Mouse (Mus musculus) C2C12 (cell line): ENCODE data around the gene Palm3. TPM values are rescaled to one million over a fixed set of nuclear protein-coding genes. Genes with fewer than 3 reads are reported as not detected.

ENCODE experiments used
- H3K27me3 ChIP-seq: one replicate; pipeline ENCODE4 v1.6.1; 2011; ENCODE audit not compliant: control insufficient read depth, insufficient read depth, insufficient read length
- H3K36me3 ChIP-seq: one replicate; pipeline ENCODE4 v1.6.1; 2011; ENCODE audit not compliant: control insufficient read depth, insufficient read depth
- H3K4me3 ChIP-seq: one replicate; pipeline ENCODE4 v1.5.1; 2011; ENCODE audit warnings: mild to moderate bottlenecking, control low read depth; ENCODE audit not compliant: poor library complexity, insufficient read depth, severe bottlenecking
- H3K79me2 ChIP-seq: one replicate; pipeline ENCODE4 v1.6.1; 2011; ENCODE audit not compliant: control insufficient read depth, insufficient read depth
- H3K79me3 ChIP-seq: one replicate; pipeline ENCODE4 v1.6.1; 2011; ENCODE audit warnings: low read depth, control low read depth
- H3ac ChIP-seq: one replicate; pipeline ENCODE3; 2011; ENCODE audit warnings: low read depth; ENCODE audit not compliant: control insufficient read depth, insufficient read length
- CEBPB ChIP-seq: IDR thresholded peaks from one replicate; pipeline ENCODE4 v1.6.1; 2011; ENCODE audit warnings: low read depth, mild to moderate bottlenecking, control low read depth, moderate library complexity
- CTCF ChIP-seq: IDR thresholded peaks from one replicate; pipeline ENCODE4 v1.5.1; 2011; ENCODE audit not compliant: control insufficient read depth, insufficient read depth, insufficient read length
- FOSL1 ChIP-seq: IDR thresholded peaks from one replicate; pipeline ENCODE4 v1.8.0; 2011; ENCODE audit warnings: mild to moderate bottlenecking, low read length; ENCODE audit not compliant: poor library complexity, insufficient read depth, severe bottlenecking
- MAX ChIP-seq: IDR thresholded peaks from one replicate; pipeline ENCODE4 v1.6.1; 2011; ENCODE audit warnings: mild to moderate bottlenecking, control low read depth
- MYOD1 ChIP-seq: IDR thresholded peaks from one replicate; pipeline ENCODE4 v1.6.1; 2011; ENCODE audit warnings: low read depth; ENCODE audit not compliant: control insufficient read depth, insufficient read length
- MYOG ChIP-seq: IDR thresholded peaks from one replicate; pipeline ENCODE4 v1.6.1; 2011; ENCODE audit not compliant: control insufficient read depth, insufficient read length; ENCODE audit errors: extremely low read depth
- USF1 ChIP-seq: IDR thresholded peaks from one replicate; pipeline ENCODE4 v1.6.1; 2011; ENCODE audit warnings: low read depth, mild to moderate bottlenecking, control low read depth, moderate library complexity
- polyA plus RNA-seq: library from polyadenylated mRNA; unstranded; fragments of >200 nt; fragmentation: generic; extraction: Trizol; gene quantifications from one replicate; pipeline ENCODE4 v1.2.1, GENCODE M21; 2012; ENCODE audit warnings: missing spikeins

Palm3 gene
- polyA plus RNA-seq, 1 experiment, result 3.5 TPM

GRCm38 (mm10) chr8:84057827-84058226, 36.6 kb downstream of the Palm3 start:
- TF ChIP-seq CTCF, result no peak
- TF ChIP-seq CEBPB, result no peak
- TF ChIP-seq MYOG, result no peak
- no peak for TF ChIP-seq MYOD1
- TF ChIP-seq MAX, result no peak
- no peak for TF ChIP-seq FOSL1
- no peak for TF ChIP-seq USF1
- Histone ChIP-seq H3K4me3 (no peak overlapping the region), H3ac (no peak overlapping the region), H3K27me3 (no peaks in the 10 kb centered on the region), H3K79me2 (no peaks in the 10 kb centered on the region), H3K36me3 (no peaks in the 10 kb centered on the region), H3K79me3 (no peaks in the 10 kb centered on the region)

GRCm38 (mm10) chr8:84059226-84059625, 38.0 kb downstream of the Palm3 start:
- TF ChIP-seq USF1, result no peak
- TF ChIP-seq CEBPB, result no peak
- Histone ChIP-seq H3K4me3 (no peak overlapping the region), H3K79me3 (no peaks in the 10 kb centered on the region), H3ac (no peak overlapping the region), H3K79me2 (no peaks in the 10 kb centered on the region), H3K36me3 (no peaks in the 10 kb centered on the region), H3K27me3 (no peaks in the 10 kb centered on the region)

- H3K4me3 ChIP-seq, result no peak overlapping the region
- no peaks in the 10 kb centered on the region for H3K79me3 ChIP-seq
- TF ChIP-seq CTCF (no peak), CEBPB (no peak), USF1 (no peak), MYOG (no peak), MYOD1 (no peak), MAX (no peak), FOSL1 (no peak)
- no peaks in the 10 kb centered on the region for H3K36me3 ChIP-seq
- no peak overlapping the region for H3ac ChIP-seq
- H3K27me3 ChIP-seq, result no peaks in the 10 kb centered on the region
- H3K79me2 ChIP-seq, result no peaks in the 10 kb centered on the region
Measured at GRCm38 (mm10) chr8:84060245-84060644, 39.0 kb downstream of the Palm3 start.

- Histone ChIP-seq H3K79me3 (peaks cover 13% of the 10 kb centered on the region), H3K4me3 (no peak overlapping the region), H3ac (no peak overlapping the region), H3K79me2 (peaks cover 18% of the 10 kb centered on the region), H3K36me3 (no peaks in the 10 kb centered on the region), H3K27me3 (no peaks in the 10 kb centered on the region)
- no peak for TF ChIP-seq FOSL1
- no peak for TF ChIP-seq USF1
- TF ChIP-seq CEBPB, result no peak
Measured at GRCm38 (mm10) chr8:84063861-84064610, 42.8 kb downstream of the Palm3 start.

GRCm38 (mm10) chr8:84065037-84065436, 43.8 kb downstream of the Palm3 start, which contains the start of gene Gm10643:
Gm10643 (minus strand) TSS chr8:84065137.
- no peaks in the 10 kb centered on the region for H3K27me3 ChIP-seq
- H3K36me3 ChIP-seq, result no peaks in the 10 kb centered on the region
- H3K4me3 ChIP-seq, result peak within 1 kb of the TSS; percentile 55
- peaks cover 28% of the 10 kb centered on the region for H3K79me2 ChIP-seq
- peak within 1 kb of the TSS; percentile 62 for H3ac ChIP-seq
- H3K79me3 ChIP-seq, result peaks cover 22% of the 10 kb centered on the region
- TF ChIP-seq CTCF (no peak), CEBPB (no peak), MYOD1 (no peak), FOSL1 (no peak), USF1 (no peak), MYOG (no peak), MAX (no peak)

GRCm38 (mm10) chr8:84065457-84066072, 44.3 kb downstream of the Palm3 start:
- no peaks in the 10 kb centered on the region for H3K27me3 ChIP-seq
- no peaks in the 10 kb centered on the region for H3K36me3 ChIP-seq
- TF ChIP-seq CTCF (no peak), MYOG (no peak), USF1 (no peak), CEBPB (no peak), MYOD1 (no peak), FOSL1 (no peak), MAX (no peak)
- peak overlapping the region; percentile 55 for H3K4me3 ChIP-seq
- peak overlapping the region; percentile 62 for H3ac ChIP-seq
- peaks cover 22% of the 10 kb centered on the region for H3K79me3 ChIP-seq
- H3K79me2 ChIP-seq, result peaks cover 33% of the 10 kb centered on the region
